Mouse (Mus musculus) hindbrain, embryonic 15.5 days (tissue): Measurements from ENCODE around the gene Tmed5. TPM values are rescaled to one million over a fixed set of nuclear protein-coding genes. Genes with fewer than 3 reads are reported as not detected.

Experiments used
- ATAC-seq: fragments of 200-750 bp; cut with Nextera tagmentation; 2 replicates; pipeline ENCODE4 v1.8.0; 2017; ENCODE audit warnings: low read depth, moderate number of reproducible peaks, moderate TSS enrichment; ENCODE audit not compliant: low FRiP score
- H3K27ac ChIP-seq: fragments of 300-500 bp; sonication (generic); replicated peaks from 2 replicates; pipeline ENCODE4 v1.5.1; 2015; ENCODE audit warnings: mild to moderate bottlenecking, inconsistent platforms
- H3K27me3 ChIP-seq: fragments of 300-500 bp; sonication (generic); 2 replicates; pipeline ENCODE4 v1.6.1; 2015; ENCODE audit warnings: control low read depth, inconsistent platforms
- H3K36me3 ChIP-seq: fragments of 300-500 bp; sonication (generic); 2 replicates; pipeline ENCODE4 v1.6.1; 2015; ENCODE audit warnings: control low read depth, inconsistent platforms
- H3K4me1 ChIP-seq: fragments of 300-500 bp; sonication (generic); replicated peaks from 2 replicates; pipeline ENCODE4 v1.6.1; 2015; ENCODE audit warnings: control low read depth, inconsistent platforms
- H3K4me2 ChIP-seq: fragments of 300-500 bp; sonication (generic); 2 replicates; pipeline ENCODE4 v1.6.1; 2015; ENCODE audit warnings: moderate library complexity, mild to moderate bottlenecking, inconsistent platforms
- H3K4me3 ChIP-seq: fragments of 300-500 bp; sonication (generic); 2 replicates; pipeline ENCODE4 v1.5.1; 2015; ENCODE audit warnings: mild to moderate bottlenecking, inconsistent platforms
- H3K9ac ChIP-seq: fragments of 300-500 bp; sonication (generic); 2 replicates; pipeline ENCODE4 v1.6.1; 2015; ENCODE audit warnings: inconsistent platforms
- H3K9me3 ChIP-seq: fragments of 300-500 bp; sonication (generic); 2 replicates; pipeline ENCODE4 v1.6.1; 2016; ENCODE audit warnings: control low read depth, inconsistent platforms
- WGBS: fragments of 180-500 bp; shearing (Covaris S2); methylation state at CpG from one replicate; pipeline ENCODE4 v1.1.7; 2015; 5-methylcytosine and 5-hydroxymethylcytosine counted together
- polyA plus RNA-seq: library from polyadenylated mRNA; unstranded; fragments of >200 nt; fragmentation: Nextera tagmentation; extraction: Ambion mirVana; gene quantifications from 2 replicates; pipeline ENCODE4 v1.2.1, GENCODE M21; 2015

The Tmed5 gene
- polyA plus RNA-seq, 1 experiment from 2014 or later: 26.5 TPM

GRCm38 (mm10) chr5:108085440-108085839 is 47.0 kb downstream of the Tmed5 start:
- Histone ChIP-seq H3K36me3 (peaks cover 53% of the 10 kb centered on the region), H3K9me3 (no peaks in the 10 kb centered on the region), H3K4me2 (no peak overlapping the region), H3K9ac (no peak overlapping the region), H3K4me3 (no peak overlapping the region), H3K4me1 (no peaks in the 10 kb centered on the region), H3K27ac (no peak overlapping the region), H3K27me3 (no peaks in the 10 kb centered on the region)
- no peak for ATAC-seq
- 97% methylated on average over 2 of the region's 2 CpGs for WGBS

- Histone ChIP-seq H3K4me3 (no peak overlapping the region), H3K36me3 (peaks cover 34% of the 10 kb centered on the region), H3K27me3 (no peaks in the 10 kb centered on the region), H3K4me1 (no peaks in the 10 kb centered on the region), H3K4me2 (no peak overlapping the region), H3K9ac (no peak overlapping the region), H3K9me3 (no peaks in the 10 kb centered on the region), H3K27ac (no peak overlapping the region)
- 51% methylated on average over 2 of the region's 2 CpGs for WGBS
- no peak for ATAC-seq
Measured at GRCm38 (mm10) chr5:108082380-108082779, 50.0 kb downstream of the Tmed5 start.

- Histone ChIP-seq H3K27me3 (no peaks in the 10 kb centered on the region), H3K9ac (no peak overlapping the region), H3K4me3 (no peak overlapping the region), H3K36me3 (peaks cover 32% of the 10 kb centered on the region), H3K4me2 (no peak overlapping the region), H3K27ac (no peak overlapping the region), H3K9me3 (no peaks in the 10 kb centered on the region), H3K4me1 (no peaks in the 10 kb centered on the region)
- no peak for ATAC-seq
Measured at GRCm38 (mm10) chr5:108079603-108080002, 52.8 kb downstream of the Tmed5 start.

- H3K9me3 ChIP-seq: no peaks in the 10 kb centered on the region
- no peak overlapping the region for H3K9ac ChIP-seq
- H3K27me3 ChIP-seq: no peaks in the 10 kb centered on the region
- no peak for ATAC-seq
- H3K4me2 ChIP-seq: no peak overlapping the region
- H3K36me3 ChIP-seq: peaks cover 32% of the 10 kb centered on the region
- H3K4me3 ChIP-seq: no peak overlapping the region
- 59% methylated on average over 6 of the region's 6 CpGs for WGBS
- no peak overlapping the region for H3K27ac ChIP-seq
- H3K4me1 ChIP-seq: no peaks in the 10 kb centered on the region
Measured at GRCm38 (mm10) chr5:108076833-108077540, 55.4 kb downstream of the Tmed5 start.

GRCm38 (mm10) chr5:108076241-108076640 is 56.2 kb downstream of the Tmed5 start:
- H3K27ac ChIP-seq: no peak overlapping the region
- H3K4me2 ChIP-seq: no peak overlapping the region
- H3K9me3 ChIP-seq: no peaks in the 10 kb centered on the region
- ATAC-seq: no peak
- H3K4me3 ChIP-seq: no peak overlapping the region
- no peaks in the 10 kb centered on the region for H3K4me1 ChIP-seq
- H3K9ac ChIP-seq: no peak overlapping the region
- H3K27me3 ChIP-seq: no peaks in the 10 kb centered on the region
- peaks cover 34% of the 10 kb centered on the region for H3K36me3 ChIP-seq

GRCm38 (mm10) chr5:108072301-108072700 is 60.1 kb downstream of the Tmed5 start:
- Histone ChIP-seq H3K27me3 (no peaks in the 10 kb centered on the region), H3K36me3 (peaks cover 54% of the 10 kb centered on the region), H3K9ac (no peak overlapping the region), H3K4me3 (no peak overlapping the region), H3K27ac (no peak overlapping the region), H3K4me1 (peaks cover 18% of the 10 kb centered on the region), H3K4me2 (no peak overlapping the region), H3K9me3 (no peaks in the 10 kb centered on the region)
- ATAC-seq: no peak
- 100% methylated on average over 1 of the region's 1 CpGs for WGBS

- ATAC-seq: peak; percentile 96
- Histone ChIP-seq H3K9ac (peak within 1 kb of the TSS; percentile 95), H3K4me3 (peak within 1 kb of the TSS; percentile 83), H3K9me3 (no peaks in the 10 kb centered on the region), H3K27me3 (no peaks in the 10 kb centered on the region), H3K4me1 (peaks cover 21% of the 10 kb centered on the region), H3K4me2 (peak within 1 kb of the TSS; percentile 68), H3K36me3 (peaks cover 14% of the 10 kb centered on the region), H3K27ac (peak within 1 kb of the TSS; percentile 96)
- under 1% methylated on average over 59 of the region's 59 CpGs for WGBS
Measured at GRCm38 (mm10) chr5:108065465-108066411, 66.7 kb downstream of the Tmed5 start, which contains the start of gene Mtf2. Mtf2 (plus strand) TSS chr5:108065674.

- H3K4me3 ChIP-seq: no peak overlapping the region
- no peak for ATAC-seq
- H3K36me3 ChIP-seq: no peaks in the 10 kb centered on the region
- 95% methylated on average over 9 of the region's 9 CpGs for WGBS
- no peak overlapping the region for H3K9ac ChIP-seq
- no peak overlapping the region for H3K27ac ChIP-seq
- H3K4me2 ChIP-seq: no peak overlapping the region
- no peaks in the 10 kb centered on the region for H3K9me3 ChIP-seq
- H3K27me3 ChIP-seq: no peaks in the 10 kb centered on the region
- no peaks in the 10 kb centered on the region for H3K4me1 ChIP-seq
Measured at GRCm38 (mm10) chr5:108060413-108060812, 72.0 kb downstream of the Tmed5 start.

Other genes starting within 250 kb of the Tmed5 start
- 57.8 and 61.0 TPM in 2 replicates for gene Rpl5, start 232.1 kb downstream of the Tmed5 start, polyA plus RNA-seq
- gene Fam69a, start 145.5 kb downstream of the Tmed5 start, polyA plus RNA-seq: 58.7 and 62.0 TPM in 2 replicates
- 94.1 and 97.9 TPM in 2 replicates for gene Mtf2, start 66.9 kb downstream of the Tmed5 start, polyA plus RNA-seq
- gene Ccdc18, start 255 bp upstream of the Tmed5 start, polyA plus RNA-seq: 3.2 and 3.6 TPM in 2 replicates
- gene Dr1, start 136.3 kb upstream of the Tmed5 start, polyA plus RNA-seq: 39.8 and 41.8 TPM in 2 replicates
- 4.9 and 5.6 TPM in 2 replicates for gene Pigg, start 180.0 kb upstream of the Tmed5 start, polyA plus RNA-seq
- gene Gm42517, start 235.3 kb upstream of the Tmed5 start, polyA plus RNA-seq: 2.8 and 3.8 TPM in 2 replicates